Mouse (Mus musculus) megakaryocyte, embryonic 14.5 days (primary cell): ENCODE results near the gene Speg.

ENCODE experiments used
- FLI1 ChIP-seq: IDR thresholded peaks from 2 replicates; pipeline ENCODE4 v1.6.1; 2012; ENCODE audit warnings: low read length, inconsistent platforms, mixed read lengths
- GATA1 ChIP-seq: IDR thresholded peaks from 3 replicates; pipeline ENCODE4 v1.6.1; 2012; ENCODE audit warnings: mixed read lengths, low read length, inconsistent platforms, borderline replicate concordance

DNA sequence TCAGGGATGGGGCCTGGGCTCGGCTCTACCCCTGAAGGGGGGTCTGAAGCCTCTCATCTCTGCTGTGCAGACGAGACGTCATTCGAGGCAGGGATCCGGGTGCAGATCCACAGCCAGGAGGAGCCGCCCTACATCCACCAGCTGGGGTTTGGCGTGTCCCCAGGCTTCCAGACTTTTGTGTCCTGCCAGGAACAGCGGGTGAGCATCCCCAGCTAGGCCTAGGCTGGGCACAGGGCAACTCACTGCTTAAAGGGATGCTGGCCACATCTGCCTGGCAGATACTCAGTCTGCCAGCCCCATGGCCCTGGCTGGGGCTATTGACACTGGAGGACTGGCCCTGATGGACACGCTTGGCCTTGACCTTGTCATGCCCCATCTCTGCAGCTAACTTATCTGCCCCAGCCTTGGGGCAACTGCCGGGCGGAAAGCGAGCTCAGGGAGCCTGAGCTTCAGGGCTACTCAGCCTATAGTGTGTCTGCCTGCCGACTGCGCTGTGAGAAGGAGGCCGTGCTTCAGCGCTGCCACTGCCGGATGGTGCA is 94.3 kb downstream of the Speg start:
- TF ChIP-seq GATA1 (no peak), FLI1 (no peak)
